Mouse (Mus musculus) T-helper 2 cell (primary cell): ENCODE results near the gene Coq9.

Experiments
- in situ Hi-C: fragments of 300-600 bp; cut with MboI, MseI; formaldehyde crosslinking; loops from one replicate; pipeline ENCODE4 v1.15.1; 2025; ENCODE audit warnings: high pct_unique_total_duplicates

Coq9 gene

GRCm38 (mm10) chr8:94837662-94838574 lies at the start of gene Coq9, which contains the start of gene Ciapin1:
Coq9 (plus strand) TSS chr8:94838321.
Ciapin1 (minus strand) TSS chr8:94838358.
- in situ Hi-C loops: loop anchor here (25.0 kb wide), 2 partner anchors 826 to 974 kb away; partner anchors contain the start of genes Amfr and Cnot1

GRCm38 (mm10) chr8:94789256-94789955 lies 48.7 kb upstream of the Coq9 start:
- in situ Hi-C loops: no loop called here

GRCm38 (mm10) chr8:94794368-94794767 lies 43.8 kb upstream of the Coq9 start:
- in situ Hi-C loops: no loop called here

- in situ Hi-C loops: no loop called here
Measured at GRCm38 (mm10) chr8:94794782-94795181, 43.3 kb upstream of the Coq9 start.

GRCm38 (mm10) chr8:94800278-94800968 lies 37.7 kb upstream of the Coq9 start:
- in situ Hi-C loops: loop anchor here (25.0 kb wide), 1 partner anchor 88 kb away; no protein-coding TSS in a partner anchor

- in situ Hi-C loops: loop anchor here (25.0 kb wide), 1 partner anchor 89 kb away; no protein-coding TSS in a partner anchor
Measured at GRCm38 (mm10) chr8:94801293-94802095, 36.6 kb upstream of the Coq9 start.

- in situ Hi-C loops: loop anchor here (25.0 kb wide), 1 partner anchor 90 kb away; no protein-coding TSS in a partner anchor
Measured at GRCm38 (mm10) chr8:94802375-94802774, 35.7 kb upstream of the Coq9 start.

GRCm38 (mm10) chr8:94803551-94803950 lies 34.6 kb upstream of the Coq9 start:
- in situ Hi-C loops: loop anchor here (25.0 kb wide), 1 partner anchor 91 kb away; no protein-coding TSS in a partner anchor

- in situ Hi-C loops: loop anchor here (25.0 kb wide), 1 partner anchor 92 kb away; no protein-coding TSS in a partner anchor
Measured at GRCm38 (mm10) chr8:94804546-94805340, 33.4 kb upstream of the Coq9 start.

GRCm38 (mm10) chr8:94805811-94806210 lies 32.3 kb upstream of the Coq9 start:
- in situ Hi-C loops: loop anchor here (25.0 kb wide), 1 partner anchor 94 kb away; no protein-coding TSS in a partner anchor

- in situ Hi-C loops: loop anchor here (25.0 kb wide), 1 partner anchor 95 kb away; no protein-coding TSS in a partner anchor
Measured at GRCm38 (mm10) chr8:94807506-94807905, 30.6 kb upstream of the Coq9 start.

- in situ Hi-C loops: loop anchor here (25.0 kb wide), 1 partner anchor 96 kb away; no protein-coding TSS in a partner anchor
Measured at GRCm38 (mm10) chr8:94808372-94808771, 29.7 kb upstream of the Coq9 start.

GRCm38 (mm10) chr8:94810153-94810552 lies 28.0 kb upstream of the Coq9 start, which contains the start of gene Ccl17:
Ccl17 (plus strand) TSS chr8:94810453.
- in situ Hi-C loops: loop anchor here (25.0 kb wide), 1 partner anchor 98 kb away; no protein-coding TSS in a partner anchor

- in situ Hi-C loops: loop anchor here (25.0 kb wide), 1 partner anchor 99 kb away; no protein-coding TSS in a partner anchor
Measured at GRCm38 (mm10) chr8:94810855-94811254, 27.3 kb upstream of the Coq9 start.

- in situ Hi-C loops: loop anchor here (25.0 kb wide), 1 partner anchor 99 kb away; no protein-coding TSS in a partner anchor
Measured at GRCm38 (mm10) chr8:94811654-94812053, 26.5 kb upstream of the Coq9 start.

GRCm38 (mm10) chr8:94812645-94813098 lies 25.4 kb upstream of the Coq9 start:
- in situ Hi-C loops: loop anchor here (25.0 kb wide), 1 partner anchor 100 kb away; no protein-coding TSS in a partner anchor

- in situ Hi-C loops: loop anchor here (25.0 kb wide), 1 partner anchor 102 kb away; no protein-coding TSS in a partner anchor
Measured at GRCm38 (mm10) chr8:94814556-94814955, 23.6 kb upstream of the Coq9 start.

- in situ Hi-C loops: loop anchor here (5.0 to 25.0 kb wide), 2 partner anchors 36 to 106 kb away; no protein-coding TSS in a partner anchor
Measured at GRCm38 (mm10) chr8:94817933-94818332, 20.2 kb upstream of the Coq9 start.
